Mouse (Mus musculus): ENCODE measurements around the gene Fgfr2.

The Fgfr2 gene

DNA sequence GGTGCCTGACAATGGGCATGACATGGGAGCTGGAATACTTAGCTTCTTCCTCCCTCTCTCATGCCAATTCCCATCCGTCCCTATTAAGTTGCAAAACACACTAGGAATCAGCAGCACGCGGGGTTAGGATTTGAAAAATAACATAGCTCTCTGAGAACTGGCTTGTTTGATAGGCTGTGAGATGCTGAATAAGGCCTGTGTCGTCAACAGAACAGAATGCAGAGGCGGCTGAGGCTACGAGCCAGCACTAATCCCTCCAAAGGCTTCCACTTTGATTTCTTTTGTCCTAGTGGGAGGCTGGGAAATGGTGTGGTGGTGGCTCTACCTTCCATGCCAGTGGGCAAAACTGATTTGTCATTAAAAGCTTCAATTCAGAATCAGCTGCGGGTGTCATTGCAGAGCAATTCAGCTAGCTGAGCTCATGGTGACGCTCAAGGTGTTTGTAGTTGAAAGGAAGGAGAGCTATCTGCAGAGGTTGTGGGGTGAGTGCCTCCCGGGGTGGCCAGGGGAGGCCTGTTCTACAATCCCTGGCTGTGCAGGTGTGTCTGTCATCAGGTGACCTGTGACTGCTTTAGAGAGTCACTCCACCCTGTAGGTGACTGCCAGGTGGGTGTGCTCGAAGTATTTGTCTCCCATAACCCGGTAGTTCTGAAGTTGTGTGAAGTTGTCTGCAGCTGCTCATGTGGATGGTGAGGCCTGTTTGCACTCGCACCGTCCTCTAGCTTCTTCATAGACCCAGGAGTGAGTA lies 2532.9 kb downstream of the Fgfr2 start:
- no peak for DNase-seq (ENCODE audit: low read depth)

DNA sequence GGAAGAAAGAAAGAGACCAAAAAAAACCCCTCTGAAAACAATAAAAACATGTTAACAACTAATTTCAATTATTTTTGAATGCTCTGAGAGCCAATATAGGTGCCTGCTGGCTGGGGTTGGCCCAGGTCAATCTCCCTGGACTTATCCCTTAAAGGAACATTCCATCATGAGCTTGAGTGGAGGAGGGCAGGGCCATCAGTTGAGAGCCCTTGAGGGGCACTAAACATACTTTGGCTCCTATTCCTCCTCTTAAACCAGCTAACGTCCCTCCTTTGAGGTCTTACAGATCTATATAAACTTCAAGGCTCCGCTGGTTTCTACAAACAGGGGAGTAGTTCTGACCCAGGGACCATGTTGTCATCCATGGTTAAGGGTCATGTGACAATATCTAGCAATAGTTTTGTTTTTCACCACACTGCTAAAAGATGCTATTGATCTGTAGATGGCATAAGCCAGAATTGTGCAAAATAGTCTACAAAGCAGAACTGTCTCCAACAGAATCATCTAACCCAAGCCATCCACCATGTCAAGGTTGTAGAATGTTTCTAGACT lies 2536.6 kb downstream of the Fgfr2 start:
- DNase-seq (ENCODE audit: low read depth), result no peak

DNA sequence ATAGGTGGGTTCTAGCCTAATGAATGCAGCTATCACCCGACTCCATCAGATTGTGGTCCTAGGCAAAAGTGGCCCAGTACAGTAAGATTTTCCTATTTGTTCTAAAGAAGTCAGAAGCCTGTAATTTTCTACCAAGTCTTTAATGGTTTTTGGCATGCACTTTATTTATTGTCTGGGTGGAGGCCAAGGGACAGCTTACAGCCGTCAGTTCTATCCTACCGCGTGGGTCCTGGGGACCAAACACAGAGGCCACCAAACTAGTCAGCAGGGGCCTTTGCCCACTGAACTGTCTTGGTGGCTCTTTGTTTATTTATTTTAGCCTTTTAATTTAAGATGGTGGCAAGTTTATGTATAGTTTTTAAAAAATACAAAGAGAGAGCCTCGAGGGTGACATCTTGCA lies 2544.5 kb downstream of the Fgfr2 start:
- no peak for DNase-seq (ENCODE audit: low read depth)

DNA sequence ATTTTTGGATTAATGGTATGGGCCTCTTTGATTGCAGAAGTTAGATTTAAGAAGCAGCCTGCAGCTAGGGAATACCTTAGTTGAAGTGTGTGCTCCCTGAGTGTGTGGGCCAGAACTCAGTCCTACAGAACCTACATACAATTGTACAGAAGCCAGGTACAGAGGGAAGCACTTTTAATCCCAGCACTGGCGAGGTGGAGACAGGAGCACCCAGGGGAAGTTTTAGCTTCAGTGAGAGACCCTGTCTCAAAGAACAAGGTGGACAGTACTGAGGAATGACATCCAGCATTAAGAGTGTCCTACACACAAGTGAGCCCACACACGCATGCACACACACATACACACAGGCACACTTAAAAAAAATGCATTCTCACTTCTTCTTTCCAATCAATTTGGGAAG lies 2545.1 kb downstream of the Fgfr2 start:
- no peak for DNase-seq (ENCODE audit: low read depth)

DNA sequence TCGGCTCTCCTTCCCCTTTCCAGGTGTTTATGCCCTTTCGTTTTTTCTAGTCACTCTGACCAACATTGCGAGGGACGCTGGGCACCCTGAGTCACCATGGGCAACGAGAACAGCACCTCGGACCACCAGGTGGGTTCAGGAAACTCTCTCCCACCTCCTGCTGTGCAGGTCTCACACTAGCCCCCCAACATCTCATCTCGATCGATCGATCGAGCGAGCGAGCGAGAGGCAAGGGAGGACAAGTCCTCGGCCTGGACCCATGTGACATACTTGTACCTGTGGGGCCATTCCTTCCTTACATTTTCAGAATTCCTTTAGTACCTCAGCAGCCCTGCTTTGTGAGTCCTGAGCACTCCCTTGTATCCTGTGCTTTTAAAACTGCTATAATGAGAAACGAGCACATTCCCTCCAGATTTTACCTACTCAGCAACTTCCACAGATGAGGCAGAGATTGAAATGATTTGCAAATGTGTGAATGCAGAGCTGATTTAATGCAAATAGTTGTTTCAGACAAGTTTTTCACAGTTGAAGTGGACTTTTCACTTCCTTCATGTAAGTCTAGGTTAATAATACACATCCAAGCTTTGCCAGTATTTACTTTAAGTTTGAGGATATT lies 2545.7 kb downstream of the Fgfr2 start, which contains the start of gene Tacc2:
TSS of gene Tacc2 (plus strand) at position 51 of the 616 bp plus-strand sequence.
- no peak for DNase-seq (ENCODE audit: low read depth)

DNA sequence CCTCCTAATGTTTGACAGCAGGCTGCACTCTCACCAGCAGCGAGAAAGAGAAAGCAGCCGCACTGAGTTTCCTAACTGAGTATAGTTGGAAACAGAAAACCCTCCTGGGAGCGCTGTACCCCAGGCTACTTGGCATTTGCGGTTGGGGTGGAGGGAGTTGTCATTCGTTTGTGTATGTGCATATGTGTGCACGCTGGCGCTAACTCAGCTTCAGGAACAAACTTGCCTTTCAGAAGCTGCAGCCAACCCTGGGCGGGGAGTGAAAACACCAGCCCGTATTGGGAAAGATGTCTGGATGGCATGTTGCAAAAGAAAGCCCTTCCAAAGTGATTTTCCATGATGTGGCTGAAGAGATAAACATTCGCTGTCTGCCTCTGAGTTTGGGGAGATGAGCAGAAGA lies 2546.2 kb downstream of the Fgfr2 start:
- DNase-seq (ENCODE audit: low read depth), result no peak

DNA sequence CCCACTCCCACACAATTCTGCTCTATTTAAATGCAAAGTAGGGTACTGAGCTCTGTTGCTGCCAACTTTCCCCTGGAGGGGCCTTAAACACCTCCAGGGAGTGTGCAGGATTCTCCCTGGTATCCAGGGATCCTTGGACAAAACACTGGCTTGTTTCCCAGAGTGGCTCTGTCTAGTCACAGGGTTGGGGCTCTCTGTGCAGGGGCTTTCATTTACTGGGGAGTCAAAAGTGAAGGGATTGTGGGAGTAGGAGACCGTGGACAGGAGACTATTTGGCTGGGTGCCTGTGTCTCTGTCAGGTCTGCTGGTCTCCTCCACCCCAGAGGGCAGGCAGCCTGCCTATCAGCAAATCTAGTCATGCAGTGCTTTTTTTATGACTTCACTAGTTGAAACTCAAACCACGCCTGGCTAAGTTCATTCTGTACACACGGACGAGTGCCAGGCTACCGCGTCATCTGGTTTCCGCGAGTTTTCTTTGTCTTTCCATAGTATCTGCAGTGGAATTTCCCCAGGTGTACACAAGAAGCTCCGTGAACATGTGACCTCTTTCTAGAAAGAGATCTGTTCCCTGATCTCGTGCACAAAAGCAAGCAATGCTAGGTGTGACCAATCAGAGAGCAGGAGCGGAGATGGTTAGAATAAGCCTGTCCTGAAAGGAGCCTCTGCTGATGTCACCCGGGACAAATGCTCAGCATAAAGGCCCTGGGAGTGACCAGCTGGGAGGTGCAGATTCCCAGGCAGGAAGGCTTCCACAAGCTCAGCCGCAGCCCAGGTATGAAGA lies 2548.7 kb downstream of the Fgfr2 start:
- DNase-seq (ENCODE audit: low read depth), result no peak

DNA sequence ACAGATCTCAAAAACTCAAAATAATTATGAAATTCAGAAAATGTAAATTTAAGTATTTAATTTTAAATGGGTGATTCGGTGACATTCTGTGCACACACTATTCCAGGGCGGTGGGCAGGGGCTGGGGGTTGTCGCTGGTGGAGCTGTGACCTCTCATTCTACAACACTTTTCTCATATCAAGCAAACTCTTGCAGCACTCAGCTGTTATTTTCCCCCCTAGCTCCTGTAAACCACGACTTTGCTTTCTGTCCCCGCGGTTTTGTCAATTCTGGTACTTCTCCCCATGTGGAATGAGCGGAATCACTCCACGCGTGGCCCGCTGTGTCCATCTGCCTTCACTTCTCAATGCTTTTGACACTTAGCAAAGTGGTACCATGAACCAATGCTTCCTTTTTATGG lies 2549.4 kb downstream of the Fgfr2 start:
- DNase-seq (ENCODE audit: low read depth), result no peak

DNA sequence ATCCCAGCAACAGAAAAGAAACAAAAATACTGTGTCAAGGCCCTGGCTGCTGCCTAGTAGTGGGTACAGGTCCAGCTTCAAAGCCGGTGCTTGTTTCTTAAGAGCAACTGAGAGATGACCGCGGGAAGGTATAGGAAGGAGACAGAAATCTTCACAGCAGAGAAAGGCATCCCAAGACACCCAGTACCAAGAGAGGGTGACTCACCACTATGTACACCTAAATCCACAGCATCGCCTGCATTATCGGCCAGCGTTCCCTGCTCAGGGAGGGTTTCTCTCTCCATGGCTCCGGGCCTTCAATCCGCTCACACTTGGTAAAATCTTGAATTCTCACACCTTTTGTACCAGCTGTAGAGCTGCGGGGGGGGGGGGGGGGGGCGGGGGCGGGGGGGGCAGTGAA lies 2550.3 kb downstream of the Fgfr2 start, which contains the start of gene Nsmce4a:
TSS of gene Nsmce4a (minus strand) at position 298 of the 400 bp plus-strand sequence.
- DNase-seq (ENCODE audit: low read depth), result no peak

DNA sequence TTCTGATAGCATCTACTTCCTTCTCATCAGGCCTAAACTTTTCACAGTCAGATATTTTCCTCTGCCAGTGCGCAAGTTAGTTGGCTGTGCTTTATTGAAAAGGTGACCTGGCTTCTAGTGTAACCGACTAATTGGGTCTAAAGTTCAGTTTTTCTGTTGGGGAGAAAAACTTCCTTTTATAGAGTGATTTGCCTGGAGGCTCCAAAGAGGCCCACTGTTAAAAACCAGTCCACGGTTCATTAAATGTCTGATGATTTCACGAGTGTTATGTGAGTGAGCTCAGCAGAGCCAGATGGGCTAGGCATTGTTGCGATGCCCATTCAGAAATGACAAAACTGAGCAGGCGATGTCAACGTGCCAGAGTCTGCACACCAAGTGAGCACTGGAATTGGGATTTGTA lies 2552.7 kb downstream of the Fgfr2 start:
- DNase-seq (ENCODE audit: low read depth), result no peak

DNA sequence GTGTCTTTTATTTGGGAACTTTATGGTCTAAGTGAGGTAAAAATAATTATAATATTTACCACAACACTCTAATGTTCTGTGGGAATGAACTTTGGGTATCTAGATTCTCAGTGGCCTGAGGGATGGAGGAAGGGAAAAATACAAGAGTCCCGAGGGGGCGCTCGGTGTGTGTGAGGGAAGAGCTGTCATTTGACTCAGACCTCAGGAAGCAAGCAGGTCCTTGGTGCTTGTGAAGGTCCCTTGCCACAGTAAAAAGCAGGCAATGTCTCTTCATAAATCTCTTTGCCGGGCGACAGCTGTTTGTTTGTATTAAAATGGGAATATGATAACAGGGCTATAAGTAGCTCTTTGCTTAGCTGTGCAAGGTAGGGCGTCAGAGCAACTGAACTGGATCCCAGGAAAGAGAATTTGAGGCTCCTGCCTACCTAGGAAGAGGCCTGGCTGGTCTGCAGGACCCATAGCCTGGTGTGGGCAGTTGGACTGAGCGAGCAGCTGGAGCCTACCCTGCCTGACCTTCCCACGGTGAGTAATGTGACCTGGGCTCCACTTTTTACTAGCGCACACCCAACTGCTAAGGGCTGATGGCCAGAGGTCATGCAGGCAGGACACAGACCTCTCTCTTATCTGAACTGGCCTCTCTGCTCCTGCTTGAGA lies 2554.2 kb downstream of the Fgfr2 start:
- DNase-seq (ENCODE audit: low read depth), result no peak

DNA sequence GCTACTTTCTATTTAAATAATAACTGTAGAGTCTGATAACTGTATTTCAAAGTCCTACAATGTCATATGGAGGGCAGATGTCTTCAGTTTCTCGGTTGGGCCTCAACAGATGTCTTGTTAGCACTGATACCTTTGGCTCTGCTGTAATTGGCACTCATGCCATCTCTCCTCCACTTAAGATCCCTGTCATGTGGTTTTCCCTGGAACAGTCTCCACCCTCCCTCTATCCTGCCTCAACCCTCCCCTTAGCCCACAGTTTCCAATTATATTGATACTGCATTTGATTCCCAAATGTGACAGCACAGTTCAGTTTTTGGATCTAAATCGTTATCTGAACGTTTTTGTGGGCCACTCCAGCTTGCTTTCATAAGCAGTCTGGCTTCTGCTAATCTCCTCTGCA lies 2558.6 kb downstream of the Fgfr2 start:
- no peak for DNase-seq (ENCODE audit: low read depth)

DNA sequence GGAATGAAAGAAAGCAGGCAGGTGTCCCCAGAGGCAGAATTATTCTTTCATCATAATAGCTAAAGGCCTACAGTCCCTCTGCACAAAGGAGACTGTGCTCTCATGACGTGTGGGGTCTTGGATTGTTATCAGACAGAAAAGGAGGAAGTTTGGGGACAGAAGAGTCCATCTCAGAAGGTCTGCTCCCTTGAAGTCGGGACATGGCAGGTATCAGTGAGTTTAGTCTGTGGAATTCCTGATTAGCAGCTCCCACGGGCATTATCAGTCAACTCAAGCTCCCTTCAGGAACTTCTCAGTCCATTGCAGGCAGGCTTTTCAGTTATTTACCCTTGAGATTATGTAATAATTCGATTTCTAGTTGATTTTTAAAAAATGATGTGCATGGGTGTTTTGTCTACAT lies 2559.3 kb downstream of the Fgfr2 start:
- no peak for DNase-seq (ENCODE audit: low read depth)

DNA sequence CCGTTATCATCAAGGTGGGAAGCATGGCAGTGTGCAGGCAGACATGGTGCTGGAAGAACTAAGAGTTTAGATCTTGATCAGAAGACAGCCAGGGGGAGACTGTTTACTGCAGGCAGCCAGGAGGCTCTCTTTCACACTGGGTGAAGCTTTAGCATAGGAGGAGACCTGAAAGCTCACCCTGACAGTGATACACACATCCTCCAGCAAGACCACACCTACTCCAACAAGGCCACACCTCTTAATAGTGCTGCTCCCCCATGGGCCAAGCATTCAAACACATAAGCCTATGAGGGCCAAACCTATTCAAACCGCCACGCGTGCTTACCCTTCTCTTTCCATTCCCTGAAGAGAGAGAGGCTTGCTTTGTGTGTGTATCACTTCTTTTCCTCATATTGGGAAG lies 2559.9 kb downstream of the Fgfr2 start:
- no peak for DNase-seq (ENCODE audit: low read depth)

DNA sequence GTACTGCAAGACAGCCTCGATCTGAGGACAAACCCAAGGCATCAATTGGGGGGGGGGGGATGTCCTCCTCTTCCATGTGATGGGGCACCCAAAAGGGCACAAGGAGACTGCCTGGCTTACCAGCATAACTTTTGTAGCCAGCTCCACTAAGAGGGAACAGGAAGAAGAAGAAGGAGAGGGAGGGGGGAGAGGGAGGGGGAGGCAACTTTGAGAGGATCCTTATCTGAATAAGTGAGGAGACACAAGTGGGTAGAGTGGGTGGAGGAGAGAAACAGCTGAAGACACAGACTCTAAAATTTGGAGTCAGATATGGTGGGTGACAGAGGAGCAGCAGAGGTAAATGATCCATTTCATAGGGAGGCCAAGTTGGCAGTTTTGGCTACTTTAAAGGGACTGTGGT lies 2562.2 kb downstream of the Fgfr2 start:
- DNase-seq (ENCODE audit: low read depth), result no peak

DNA sequence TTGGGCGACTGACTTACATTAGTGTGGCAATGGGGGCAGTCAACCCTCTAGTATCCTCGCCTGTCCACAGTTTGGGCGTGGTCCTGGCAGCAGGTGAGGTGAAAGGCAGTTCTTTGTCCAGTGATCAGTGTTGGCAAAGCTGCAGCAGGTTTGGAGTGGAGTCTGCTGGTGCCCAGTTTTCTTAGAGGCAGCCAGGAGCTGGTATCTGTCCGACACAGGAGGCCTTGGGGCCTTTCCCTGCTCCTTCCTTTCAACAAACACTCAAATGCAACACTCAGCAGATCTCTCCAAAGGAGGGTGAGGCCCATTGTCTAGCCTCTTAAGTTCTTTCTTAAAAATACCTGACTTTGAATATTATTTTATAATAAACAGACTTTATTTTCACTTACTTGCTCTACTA lies 2564.6 kb downstream of the Fgfr2 start:
- no peak for DNase-seq (ENCODE audit: low read depth)

DNA sequence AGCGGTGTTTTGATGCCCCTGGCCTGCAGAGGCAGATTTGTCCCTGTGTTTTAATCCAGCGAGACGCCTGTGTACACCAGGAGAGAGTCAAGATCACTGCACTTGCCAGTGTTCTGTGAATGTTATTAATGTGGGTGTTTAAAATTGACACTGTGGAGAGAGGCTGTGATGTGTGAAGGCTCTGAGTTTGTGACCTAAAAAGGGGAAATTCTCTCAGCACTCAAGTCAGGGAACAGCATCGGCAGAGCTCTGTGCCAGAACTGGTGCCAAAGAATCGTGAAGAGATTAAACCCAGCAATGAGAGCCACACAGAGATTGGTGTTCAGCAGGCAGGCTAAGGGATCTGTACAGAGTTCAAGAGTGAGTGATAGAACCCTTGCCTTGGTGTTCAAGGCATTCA lies 2567.6 kb downstream of the Fgfr2 start:
- DNase-seq (ENCODE audit: low read depth), result no peak

DNA sequence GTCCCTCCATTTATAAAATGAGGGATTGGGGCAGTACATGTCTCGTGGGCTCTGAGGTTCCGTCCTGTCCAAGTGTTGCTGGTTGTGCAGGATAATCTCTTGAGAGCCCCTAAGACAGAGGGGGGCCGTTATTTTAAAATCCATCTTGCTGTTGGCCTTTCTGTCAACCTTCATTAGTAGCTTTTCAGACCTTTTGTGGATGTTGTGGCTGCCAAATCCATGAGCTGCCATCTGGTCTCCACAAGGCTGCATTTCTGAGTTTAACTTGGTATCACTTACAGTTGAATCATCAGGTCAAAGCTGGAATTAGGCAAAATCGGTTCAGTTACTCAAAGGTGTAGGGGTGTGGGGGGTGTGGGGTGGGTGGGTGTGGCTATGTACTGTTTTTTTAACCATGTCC lies 2569.8 kb downstream of the Fgfr2 start:
- DNase-seq (ENCODE audit: low read depth), result no peak

DNA sequence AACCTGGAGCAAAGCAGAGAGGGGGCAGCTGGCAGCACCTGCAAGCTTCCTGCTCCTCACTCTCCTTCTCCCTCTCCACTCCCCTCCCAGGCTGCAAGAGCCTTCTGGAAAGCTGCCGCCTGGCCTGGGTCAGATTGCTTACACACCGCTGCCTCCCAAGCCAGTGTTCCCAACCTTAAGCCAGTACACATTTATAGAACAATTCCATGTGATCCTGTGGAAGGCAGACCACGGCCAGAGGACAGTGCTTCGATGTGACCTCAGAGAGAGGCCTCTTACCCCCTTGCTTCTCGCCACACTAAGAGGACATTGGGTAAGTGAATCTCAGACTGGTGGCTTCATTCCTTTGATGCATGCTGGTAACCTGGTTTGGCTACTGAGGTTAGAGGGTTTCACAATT lies 2570.4 kb downstream of the Fgfr2 start:
- DNase-seq (ENCODE audit: low read depth), result no peak

DNA sequence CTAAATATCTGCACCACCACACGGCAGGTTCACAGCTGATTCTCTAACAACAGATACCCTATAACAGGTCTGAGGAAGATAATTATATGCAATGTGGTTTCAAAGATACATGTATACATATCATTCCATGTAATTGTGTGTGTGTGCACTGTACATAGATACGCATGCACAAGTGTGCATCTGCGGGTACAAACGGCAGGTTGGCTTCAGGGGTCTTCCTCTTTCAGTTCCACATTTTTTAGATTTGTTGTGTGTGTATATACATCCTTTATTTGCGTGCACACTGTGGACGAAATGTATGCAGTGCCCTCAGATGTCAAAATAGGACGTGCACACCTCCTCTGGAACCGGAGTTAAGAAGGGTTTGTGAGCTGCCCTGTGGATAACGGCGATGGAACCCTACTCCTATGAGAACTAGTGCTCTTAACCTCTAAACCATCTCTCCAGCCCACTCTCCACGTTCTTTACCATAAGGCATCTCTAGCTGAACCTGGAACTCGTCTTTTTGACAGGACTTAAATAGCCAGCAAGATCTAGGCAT lies 2575.4 kb downstream of the Fgfr2 start:
- no peak for DNase-seq (ENCODE audit: low read depth)

DNA sequence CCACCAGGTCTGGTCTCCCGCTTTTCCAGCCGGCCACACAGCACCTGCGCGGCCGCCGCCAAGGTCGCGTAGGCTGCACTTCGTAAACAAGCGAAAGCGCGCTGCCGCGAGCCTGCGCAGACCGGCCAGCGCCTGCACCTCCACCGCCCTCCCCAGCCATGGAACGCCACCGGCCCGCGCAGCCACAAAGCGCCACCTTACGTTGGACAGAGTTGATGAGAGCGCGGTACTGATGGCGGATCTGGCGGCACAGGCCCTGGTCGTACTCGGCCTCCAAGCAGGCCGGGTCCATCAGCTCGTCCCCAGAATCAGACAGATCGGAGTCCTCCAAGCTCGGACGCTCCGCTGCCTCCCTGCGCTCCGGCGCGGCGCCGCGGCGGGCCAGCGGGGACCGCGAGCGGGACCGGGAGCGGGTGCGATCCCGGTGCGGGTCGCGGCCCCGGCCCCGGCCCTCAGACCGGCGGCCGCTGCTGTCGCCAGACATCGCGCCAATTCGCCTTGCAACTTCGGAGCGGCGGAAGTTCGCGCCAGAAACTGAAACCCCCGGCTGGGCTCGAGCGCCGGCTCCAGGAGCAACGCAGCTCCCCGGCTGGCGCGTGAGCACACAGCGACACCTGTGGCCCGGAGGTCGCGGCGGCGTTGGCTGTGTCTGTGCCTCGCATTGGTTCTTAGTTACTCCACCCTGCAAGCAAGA lies 2576.2 kb downstream of the Fgfr2 start:
- peak; percentile 93 for DNase-seq (ENCODE audit: low read depth)
